Mouse (Mus musculus) kidney, adult 18-20 months (tissue): ENCODE data around the gene Taar7a.

Experiments
- DNase-seq: peaks from one replicate; pipeline ENCODE4 v3.0.0; 2021

Taar7a gene

GRCm38 (mm10) chr10:23993381-23993780 is at the start of gene Taar7a:
Taar7a (minus strand) TSS chr10:23993481.
- no peak for DNase-seq

- DNase-seq, result no peak
Measured at GRCm38 (mm10) chr10:24040120-24040869, 47.0 kb upstream of the Taar7a start.

- no peak for DNase-seq
Measured at GRCm38 (mm10) chr10:24037314-24037713, 44.0 kb upstream of the Taar7a start, which contains the start of gene Taar7e. Taar7e (plus strand) TSS chr10:24037614.

- no peak for DNase-seq
Measured at GRCm38 (mm10) chr10:24031347-24031746, 38.1 kb upstream of the Taar7a start.

GRCm38 (mm10) chr10:24026922-24027321 is 33.6 kb upstream of the Taar7a start, which contains the start of gene Taar7d:
Taar7d (plus strand) TSS chr10:24027222.
- DNase-seq, result no peak

- no peak for DNase-seq
Measured at GRCm38 (mm10) chr10:24008143-24008542, 14.9 kb upstream of the Taar7a start.

GRCm38 (mm10) chr10:24007034-24007433 is 13.8 kb upstream of the Taar7a start:
- DNase-seq, result no peak

GRCm38 (mm10) chr10:24006442-24006841 is 13.2 kb upstream of the Taar7a start:
- DNase-seq, result no peak

GRCm38 (mm10) chr10:23999639-24000038 is 6.4 kb upstream of the Taar7a start, which contains the start of gene Taar7b:
Taar7b (plus strand) TSS chr10:23999939.
- no peak for DNase-seq

- no peak for DNase-seq
Measured at GRCm38 (mm10) chr10:23986419-23986818, 6.9 kb downstream of the Taar7a start.

GRCm38 (mm10) chr10:23985546-23985945 is 7.7 kb downstream of the Taar7a start, which contains the start of gene Taar6:
Taar6 (minus strand) TSS chr10:23985646.
- DNase-seq, result no peak

- DNase-seq, result peak; percentile 74
Measured at GRCm38 (mm10) chr10:23978901-23979705, 14.2 kb downstream of the Taar7a start.

- DNase-seq, result no peak
Measured at GRCm38 (mm10) chr10:23977958-23978357, 15.3 kb downstream of the Taar7a start.

GRCm38 (mm10) chr10:23971256-23971655 is 22.0 kb downstream of the Taar7a start:
- no peak for DNase-seq

- DNase-seq, result no peak
Measured at GRCm38 (mm10) chr10:23970656-23971165, 22.6 kb downstream of the Taar7a start, which contains the start of gene Taar5. Taar5 (plus strand) TSS chr10:23970706.

- no peak for DNase-seq
Measured at GRCm38 (mm10) chr10:23964921-23965610, 28.2 kb downstream of the Taar7a start.

- no peak for DNase-seq
Measured at GRCm38 (mm10) chr10:23963444-23963843, 29.8 kb downstream of the Taar7a start.

- no peak for DNase-seq
Measured at GRCm38 (mm10) chr10:23960444-23960915, 32.8 kb downstream of the Taar7a start, which contains the start of gene Taar4. Taar4 (plus strand) TSS chr10:23960494.

GRCm38 (mm10) chr10:23959071-23959470 is 34.2 kb downstream of the Taar7a start:
- DNase-seq, result peak; percentile 55

GRCm38 (mm10) chr10:23951714-23952113 is 41.6 kb downstream of the Taar7a start:
- no peak for DNase-seq

GRCm38 (mm10) chr10:23949508-23950005 is 43.7 kb downstream of the Taar7a start, which contains the start of gene Taar3:
Taar3 (plus strand) TSS chr10:23949558.
- no peak for DNase-seq

- DNase-seq, result no peak
Measured at GRCm38 (mm10) chr10:23948026-23948425, 45.3 kb downstream of the Taar7a start.
